Mouse (Mus musculus) MEL (cell line): Measurements from ENCODE around the gene Cdca4. TPM values are rescaled to one million over a fixed set of nuclear protein-coding genes. Genes with fewer than 3 reads are reported as not detected.

ENCODE experiments used
- DNase-seq: peaks from one replicate; pipeline ENCODE4 v3.0.0; 2011; ENCODE audit warnings: low read depth, low spot score
- H3K27ac ChIP-seq: 2 replicates; pipeline ENCODE4 v1.5.1; 2012; ENCODE audit warnings: low read depth, mild to moderate bottlenecking, control low read depth, low read length, moderate library complexity; ENCODE audit not compliant: control insufficient read depth
- H3K27me3 ChIP-seq, 2 experiments: fragments of 150-350 bp in 1 of 2; sonication (generic) in 1 of 2; 2 replicates each; pipeline ENCODE4 v1.6.1; 2012; ENCODE audit warnings: low read length in 2 of 2, mild to moderate bottlenecking in 2 of 2, improper control_type of control experiment in 1 of 2, moderate library complexity in 1 of 2; ENCODE audit not compliant: insufficient read depth in 2 of 2, control insufficient read depth in 1 of 2
- H3K36me3 ChIP-seq, 2 experiments: 2 replicates each; pipeline ENCODE4 v1.6.1; 2012 to 2014; ENCODE audit warnings: low read length in 2 of 2, improper control_type of control experiment in 1 of 2, inconsistent platforms in 1 of 2, mild to moderate bottlenecking in 1 of 2; ENCODE audit not compliant: insufficient read depth in 2 of 2, control insufficient read depth in 1 of 2
- H3K4me1 ChIP-seq, 2 experiments: fragments of 150-350 bp in 1 of 2; sonication (generic) in 1 of 2; 2 replicates each; pipeline ENCODE4 v1.6.1; 2012; ENCODE audit warnings: low read length in 2 of 2, improper control_type of control experiment in 1 of 2, mild to moderate bottlenecking in 1 of 2; ENCODE audit not compliant: insufficient read depth in 2 of 2, control insufficient read depth in 1 of 2
- H3K4me3 ChIP-seq, 2 experiments: fragments of 150-350 bp in 1 of 2; sonication (generic) in 1 of 2; 2 replicates each; pipeline ENCODE4 v1.5.1; 2012; ENCODE audit warnings: low read depth in 2 of 2, low read length in 2 of 2, mild to moderate bottlenecking in 2 of 2, moderate library complexity in 2 of 2, control low read depth in 1 of 2, improper control_type of control experiment in 1 of 2; ENCODE audit not compliant: control insufficient read depth in 1 of 2, insufficient read depth in 1 of 2
- H3K79me2 ChIP-seq: 2 replicates; pipeline ENCODE4 v1.6.1; 2012; ENCODE audit warnings: mild to moderate bottlenecking, low read length, moderate library complexity; ENCODE audit not compliant: control insufficient read depth, poor library complexity, insufficient read depth
- H3K9ac ChIP-seq: 2 replicates; pipeline ENCODE4 v1.6.1; 2012; ENCODE audit warnings: low read depth, mild to moderate bottlenecking, control low read depth, low read length, moderate library complexity; ENCODE audit not compliant: control insufficient read depth, poor library complexity, severe bottlenecking
- H3K9me3 ChIP-seq: fragments of 150-350 bp; sonication (generic); replicated peaks from 2 replicates; pipeline ENCODE4 v1.6.1; 2012; ENCODE audit warnings: mild to moderate bottlenecking, low read length, improper control_type of control experiment, moderate library complexity; ENCODE audit not compliant: insufficient read depth
- BHLHE40 ChIP-seq: IDR thresholded peaks from 2 replicates; pipeline ENCODE4 v1.6.1; 2012; ENCODE audit warnings: low read depth, mild to moderate bottlenecking, inconsistent platforms, low read length, improper control_type of control experiment, borderline replicate concordance
- CHD2 ChIP-seq: IDR thresholded peaks from 2 replicates; pipeline ENCODE4 v1.6.1; 2011; ENCODE audit warnings: low read length, improper control_type of control experiment
- CTCF ChIP-seq, 3 experiments: IDR thresholded peaks in 2 of 3; conservative IDR thresholded peaks in 1 of 3; 2 replicates each; pipeline ENCODE4 v1.5.1; 2011 to 2012; ENCODE audit warnings: low read length in 3 of 3, low read depth in 2 of 3, mild to moderate bottlenecking in 2 of 3, improper control_type of control experiment in 1 of 3, inconsistent platforms in 1 of 3, mixed read lengths in 1 of 3, moderate library complexity in 1 of 3; ENCODE audit not compliant: control insufficient read depth in 1 of 3, insufficient read depth in 1 of 3, poor library complexity in 1 of 3, severe bottlenecking in 1 of 3
- E2F4 ChIP-seq: IDR thresholded peaks from 2 replicates; pipeline ENCODE4 v1.6.1; 2011; ENCODE audit warnings: low read depth, low read length, improper control_type of control experiment, borderline replicate concordance
- ELF1 ChIP-seq: IDR thresholded peaks from 2 replicates; pipeline ENCODE4 v1.6.1; 2014; ENCODE audit warnings: low read depth, mild to moderate bottlenecking, inconsistent platforms, low read length, improper control_type of control experiment, moderate library complexity
- GABPA ChIP-seq: IDR thresholded peaks from 2 replicates; pipeline ENCODE4 v1.6.1; 2012; ENCODE audit warnings: low read depth, mild to moderate bottlenecking, inconsistent platforms, low read length, improper control_type of control experiment, moderate library complexity
- HCFC1 ChIP-seq: IDR thresholded peaks from 2 replicates; pipeline ENCODE4 v1.6.1; 2012; ENCODE audit warnings: low read depth, mild to moderate bottlenecking, inconsistent platforms, low read length, improper control_type of control experiment, moderate library complexity
- KAT2A ChIP-seq: conservative IDR thresholded peaks from 2 replicates; pipeline ENCODE4 v1.6.1; 2012; ENCODE audit warnings: low read depth, low read length, improper control_type of control experiment, inconsistent platforms
- MAFK ChIP-seq: IDR thresholded peaks from 2 replicates; pipeline ENCODE4 v1.6.1; 2011; ENCODE audit warnings: low read depth, mild to moderate bottlenecking, low read length, improper control_type of control experiment, borderline replicate concordance
- MAX ChIP-seq: IDR thresholded peaks from 2 replicates; pipeline ENCODE4 v1.6.1; 2011; ENCODE audit warnings: low read length, improper control_type of control experiment
- MAZ ChIP-seq: IDR thresholded peaks from 2 replicates; pipeline ENCODE4 v1.6.1; 2012; ENCODE audit warnings: low read depth, mild to moderate bottlenecking, inconsistent platforms, low read length, improper control_type of control experiment
- MYB ChIP-seq: IDR thresholded peaks from 2 replicates; pipeline ENCODE4 v1.6.1; 2011; ENCODE audit warnings: mild to moderate bottlenecking, low read depth, low read length, improper control_type of control experiment
- NELFE ChIP-seq: IDR thresholded peaks from 2 replicates; pipeline ENCODE4 v1.6.1; 2011; ENCODE audit warnings: low read depth, low read length, improper control_type of control experiment
- NRF1 ChIP-seq: IDR thresholded peaks from 2 replicates; pipeline ENCODE4 v1.6.1; 2014; ENCODE audit warnings: low read depth, mild to moderate bottlenecking, inconsistent platforms, low read length, improper control_type of control experiment, moderate library complexity; ENCODE audit not compliant: poor library complexity, insufficient read depth, severe bottlenecking
- POLR2AphosphoS5 ChIP-seq: IDR thresholded peaks from 2 replicates; pipeline ENCODE4 v1.6.1; 2012; ENCODE audit warnings: low read depth, borderline replicate concordance, mild to moderate bottlenecking, inconsistent platforms, low read length, moderate library complexity, mixed read lengths
- RAD21 ChIP-seq: IDR thresholded peaks from 2 replicates; pipeline ENCODE4 v1.6.1; 2011; ENCODE audit warnings: mild to moderate bottlenecking, low read depth, low read length, improper control_type of control experiment
- RCOR1 ChIP-seq: IDR thresholded peaks from 2 replicates; pipeline ENCODE4 v1.6.1; 2012; ENCODE audit warnings: low read depth, mild to moderate bottlenecking, inconsistent platforms, low read length, improper control_type of control experiment
- SIN3A ChIP-seq: IDR thresholded peaks from 2 replicates; pipeline ENCODE4 v1.6.1; 2012; ENCODE audit warnings: low read length, improper control_type of control experiment, inconsistent platforms
- SMC3 ChIP-seq: IDR thresholded peaks from 2 replicates; pipeline ENCODE4 v1.6.1; 2011; ENCODE audit warnings: low read depth, low read length, improper control_type of control experiment
- ZNF384 ChIP-seq: IDR thresholded peaks from 2 replicates; pipeline ENCODE4 v1.6.1; 2012; ENCODE audit warnings: low read depth, mild to moderate bottlenecking, inconsistent platforms, low read length, improper control_type of control experiment
- polyA plus RNA-seq, 2 experiments: library from polyadenylated mRNA; stranded (reverse) in 1 of 2; unstranded in 1 of 2; fragments of >175 nt in 1 of 2; fragments of >200 nt in 1 of 2; gene quantifications; 2 replicates each; pipeline versions ENCODE4 v1.2.1 to v1.2.4; 2012; ENCODE audit warnings: low replicate concordance in 2 of 2, low read depth in 1 of 2; ENCODE audit not compliant: insufficient read length in 2 of 2, insufficient read depth in 1 of 2, missing spikeins in 1 of 2
- total RNA-seq: library from RNA; depleted of rRNA; stranded (reverse); fragments of 300-350 nt; gene quantifications from 2 replicates; pipeline ENCODE4 v1.2.3, GENCODE M21; 2012

Cdca4 gene
- total and polyA plus RNA-seq, 3 experiments: 274 to 279 TPM; not detected in 1

GRCm38 (mm10) chr12:112850344-112850743, 21.1 kb upstream of the Cdca4 start:
- DNase-seq: no peak
- Histone ChIP-seq H3K27me3 (no peaks in the 10 kb centered on the region), H3K36me3 (peaks cover 0 to 5% of the 10 kb centered on the region in 2 experiments; a peak in 2 of 4 replicates), H3K27ac (no peak overlapping the region), H3K4me1 (peaks cover 2 to 8% of the 10 kb centered on the region in 2 experiments; a peak in 3 of 4 replicates), H3K4me3 (no peak overlapping the region)
- TF ChIP-seq KAT2A: no peak
- TF ChIP-seq E2F4: no peak
- TF ChIP-seq MYB: no peak
- no peak for TF ChIP-seq POLR2AphosphoS5
- no peak for TF ChIP-seq NELFE
- no peak for TF ChIP-seq CHD2
- TF ChIP-seq, all 39 proteins: peak for 0
- Histone ChIP-seq H3K9me3 (no peaks in the 10 kb centered on the region), H3K9ac (no peak overlapping the region), H3K79me2 (no peaks in the 10 kb centered on the region)

GRCm38 (mm10) chr12:112849235-112850022, 20.2 kb upstream of the Cdca4 start:
- TF ChIP-seq MYB (no peak), HCFC1 (no peak), ELF1 (no peak), RCOR1 (no peak), GABPA (no peak), ZNF384 (peak; percentile 87), E2F4 (no peak), MAFK (no peak), SMC3 (peak; percentile 58), CTCF (IDR thresholded peaks at IDR 0.05 in 2 of 3, conservative IDR thresholded peaks at IDR 0.05 in 1 of 3; ENCODE audit: control insufficient read depth in 1 of 3, insufficient read depth in 1 of 3, low read depth in 2 of 3, low read length in 3 of 3, poor library complexity in 1 of 3, severe bottlenecking in 1 of 3) (peak in 1 of 3 experiments; percentile 62; a peak in 3 of 6 replicates), SIN3A (no peak), MAZ (no peak), BHLHE40 (no peak), POLR2AphosphoS5 (no peak), RAD21 (peak; percentile 49), MAX (no peak), NRF1 (no peak)
- Histone ChIP-seq H3K9ac (no peak overlapping the region), H3K79me2 (no peaks in the 10 kb centered on the region), H3K4me3 (no peak overlapping the region), H3K27me3 (no peaks in the 10 kb centered on the region), H3K9me3 (no peaks in the 10 kb centered on the region), H3K27ac (no peak overlapping the region), H3K4me1 (peaks cover 2 to 8% of the 10 kb centered on the region in 2 experiments; a peak in 3 of 4 replicates), H3K36me3 (peaks cover 0 to 5% of the 10 kb centered on the region in 2 experiments; a peak in 2 of 4 replicates)
- no peak for DNase-seq
